Mouse (Mus musculus): Measurements from ENCODE around the gene Tacr2. TPM values are rescaled to one million over a fixed set of nuclear protein-coding genes. Genes with fewer than 3 reads are reported as not detected.

Tacr2 gene
- polyA plus RNA-seq, 1 experiment from 2014 or later, result 0.46 TPM

DNA sequence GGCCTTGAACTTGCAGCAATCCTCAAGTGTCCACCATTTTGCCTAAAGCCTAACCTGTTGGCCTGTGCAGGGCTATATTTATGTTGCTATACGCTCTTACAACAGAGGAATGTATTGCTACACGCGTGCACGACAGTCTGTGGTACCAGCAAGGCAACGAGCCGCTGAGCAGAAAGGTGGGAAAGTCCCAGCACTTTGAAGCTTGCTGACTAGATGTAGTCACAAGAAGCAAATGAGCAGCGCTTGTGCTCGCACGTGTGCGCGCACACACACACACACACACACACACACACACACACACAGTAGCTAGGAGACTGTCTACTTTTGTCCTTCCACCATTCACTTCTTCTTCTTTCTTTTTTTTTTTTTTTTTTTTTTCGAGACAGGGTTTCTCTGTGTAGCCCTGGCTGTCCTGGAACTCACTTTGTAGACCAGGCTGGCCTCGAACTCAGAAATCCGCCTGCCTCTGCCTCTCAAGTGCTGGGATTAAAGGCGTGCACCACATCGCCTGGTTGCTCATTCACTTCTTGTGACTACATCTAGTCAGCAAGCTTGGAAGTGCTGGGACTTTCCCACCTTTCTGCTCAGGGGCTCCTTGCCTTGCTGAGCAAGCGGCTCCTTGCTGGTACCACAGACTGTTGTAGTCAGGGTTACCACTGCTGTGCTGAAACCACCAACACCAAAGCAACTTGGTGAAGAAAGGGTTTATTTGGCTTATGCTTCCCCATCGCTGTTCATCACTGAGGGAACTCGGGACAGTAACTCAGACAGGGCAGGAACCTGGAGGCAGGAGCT, 25.5 kb downstream of the Tacr2 start:
- ATAC-seq (ENCODE audit: insufficient read depth) (no peak), DNase-seq (no peak)
- H3K36me3 ChIP-seq (ENCODE audit: insufficient read depth), result peaks cover 7% of the 10 kb centered on the region; the same call in 1 of the 2 replicates
- no peak overlapping the region for H3K4me2 ChIP-seq
- no peak overlapping the region for H3K9ac ChIP-seq
- no peaks in the 10 kb centered on the region for H3K27me3 ChIP-seq (ENCODE audit: insufficient read depth, low read length)
- H3K9me3 ChIP-seq (ENCODE audit: low read depth, low read length), result no peaks in the 10 kb centered on the region
- no peak for TF ChIP-seq CTCF (IDR thresholded peaks at IDR 0.05; ENCODE audit: low read depth)
- no peaks in the 10 kb centered on the region for H3K4me1 ChIP-seq (ENCODE audit: insufficient read depth)
- no peak overlapping the region for H3K4me3 ChIP-seq (ENCODE audit: low read depth, low read length)
- no peak overlapping the region for H3K27ac ChIP-seq (ENCODE audit: low read depth)
- 88% methylated on average over 18 of the region's 19 CpGs for WGBS

GRCm38 (mm10) chr10:62279066-62279465, 26.8 kb downstream of the Tacr2 start:
- ATAC-seq (ENCODE audit: insufficient read depth) (no peak), DNase-seq (no peak)
- Histone ChIP-seq H3K9ac (no peak overlapping the region), H3K4me3 (ENCODE audit: low read depth, low read length) (no peak overlapping the region), H3K4me1 (ENCODE audit: insufficient read depth) (no peaks in the 10 kb centered on the region), H3K36me3 (ENCODE audit: insufficient read depth) (peaks cover 10% of the 10 kb centered on the region; the same call in 1 of the 2 replicates), H3K27me3 (ENCODE audit: insufficient read depth, low read length) (no peaks in the 10 kb centered on the region), H3K4me2 (no peak overlapping the region), H3K9me3 (ENCODE audit: low read depth, low read length) (no peaks in the 10 kb centered on the region), H3K27ac (ENCODE audit: low read depth) (no peak overlapping the region)
- 60% methylated on average over 3 of the region's 3 CpGs for WGBS
- TF ChIP-seq CTCF (IDR thresholded peaks at IDR 0.05; ENCODE audit: low read depth), result no peak

DNA sequence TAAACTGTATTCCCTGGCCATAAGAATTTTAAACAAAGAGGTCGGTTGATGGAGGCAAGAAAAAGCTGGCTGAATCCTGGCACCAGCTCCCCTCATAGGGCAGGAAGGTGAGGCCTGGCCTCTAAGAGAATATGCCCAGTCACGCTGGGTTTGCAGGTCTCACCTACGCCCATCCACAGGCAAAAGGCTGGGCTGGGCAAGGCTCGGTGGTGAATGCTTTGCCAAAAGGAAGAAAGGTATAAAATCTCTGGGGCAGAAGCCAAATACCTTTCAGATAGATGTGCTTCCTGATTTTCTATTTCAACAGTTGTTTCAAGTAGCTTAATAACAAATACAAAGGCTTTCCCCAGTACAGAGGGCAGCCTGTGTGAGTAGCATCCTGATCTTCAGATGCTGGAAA, 27.4 kb downstream of the Tacr2 start:
- H3K4me3 ChIP-seq (ENCODE audit: low read depth, low read length), result no peak overlapping the region
- H3K4me1 ChIP-seq (ENCODE audit: insufficient read depth), result no peaks in the 10 kb centered on the region
- TF ChIP-seq CTCF (IDR thresholded peaks at IDR 0.05; ENCODE audit: low read depth), result no peak
- DNase-seq (no peak), ATAC-seq (ENCODE audit: insufficient read depth) (no peak)
- no peak overlapping the region for H3K4me2 ChIP-seq
- H3K36me3 ChIP-seq (ENCODE audit: insufficient read depth), result 0 out of 2 replicates have a peak, but pooled peaks cover 7% of the 10 kb centered on the region
- WGBS, result 74% methylated on average over 4 of the region's 4 CpGs
- no peaks in the 10 kb centered on the region for H3K27me3 ChIP-seq (ENCODE audit: insufficient read depth, low read length)
- H3K27ac ChIP-seq (ENCODE audit: low read depth), result no peak overlapping the region
- no peak overlapping the region for H3K9ac ChIP-seq
- H3K9me3 ChIP-seq (ENCODE audit: low read depth, low read length), result no peaks in the 10 kb centered on the region

DNA sequence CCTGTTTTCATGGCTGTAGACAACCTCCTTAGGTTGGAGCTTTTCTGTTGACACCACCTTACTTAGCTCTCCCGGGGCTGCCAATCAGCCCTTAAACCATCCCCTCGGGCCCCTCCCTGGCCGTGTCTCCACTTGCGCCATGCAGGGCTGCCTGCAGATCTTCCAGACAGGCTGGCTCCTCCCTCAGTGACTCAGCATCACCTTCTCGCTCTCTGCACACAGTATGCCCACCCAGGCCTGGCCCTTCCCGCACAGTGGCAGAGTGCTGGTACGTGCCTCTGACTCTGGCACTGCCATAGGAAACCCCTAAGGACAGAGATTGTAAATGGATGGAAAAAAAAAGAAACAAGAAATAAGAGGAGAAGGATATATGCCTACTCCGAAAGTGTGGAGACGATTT, 30.5 kb downstream of the Tacr2 start:
- DNase-seq (no peak), ATAC-seq (ENCODE audit: insufficient read depth) (no peak)
- Histone ChIP-seq H3K36me3 (ENCODE audit: insufficient read depth) (peaks cover 19% of the 10 kb centered on the region; the same call in 1 of the 2 replicates), H3K27ac (ENCODE audit: low read depth) (no peak overlapping the region), H3K4me1 (ENCODE audit: insufficient read depth) (no peaks in the 10 kb centered on the region), H3K4me3 (ENCODE audit: low read depth, low read length) (no peak overlapping the region), H3K9me3 (ENCODE audit: low read depth, low read length) (no peaks in the 10 kb centered on the region), H3K9ac (no peak overlapping the region), H3K27me3 (ENCODE audit: insufficient read depth, low read length) (no peaks in the 10 kb centered on the region), H3K4me2 (no peak overlapping the region)
- WGBS, result 57% methylated on average over 9 of the region's 9 CpGs
- TF ChIP-seq CTCF (IDR thresholded peaks at IDR 0.05; ENCODE audit: low read depth), result no peak

DNA sequence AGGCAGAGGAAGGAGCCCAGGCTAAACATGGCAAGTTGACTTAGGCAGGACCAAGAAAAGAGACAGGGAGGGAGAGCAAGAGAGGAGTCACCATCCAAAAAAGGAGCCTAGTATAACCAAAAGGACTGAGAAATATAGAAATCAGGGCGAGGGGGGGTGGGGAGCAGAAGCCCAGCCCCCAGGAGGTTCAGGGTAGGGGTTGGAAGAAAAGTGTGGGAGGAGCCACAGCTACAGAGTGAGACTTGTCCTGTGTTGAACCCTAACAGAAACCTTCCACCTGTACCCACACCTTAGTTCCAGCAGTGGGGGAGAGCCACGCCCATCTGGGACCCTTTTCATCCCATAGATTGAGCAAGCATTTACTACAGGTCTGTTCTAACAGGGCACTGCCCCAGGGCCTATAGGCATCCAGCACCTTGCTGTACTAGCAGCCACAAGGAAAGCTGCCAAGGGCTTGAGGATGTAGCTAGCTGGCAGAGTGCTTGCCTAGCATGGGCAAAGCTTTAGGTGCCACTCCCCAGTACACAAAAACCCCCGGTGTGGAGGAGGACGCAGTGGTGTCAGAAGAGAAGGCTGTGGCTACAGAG, 31.1 kb downstream of the Tacr2 start:
- DNase-seq, result no peak
- no peak overlapping the region for H3K27ac ChIP-seq (ENCODE audit: low read depth)
- H3K9me3 ChIP-seq (ENCODE audit: low read depth, low read length), result no peaks in the 10 kb centered on the region
- no peak overlapping the region for H3K9ac ChIP-seq
- TF ChIP-seq CTCF (IDR thresholded peaks at IDR 0.05; ENCODE audit: low read depth), result no peak
- no peak overlapping the region for H3K4me2 ChIP-seq
- H3K36me3 ChIP-seq (ENCODE audit: insufficient read depth), result peaks cover 19% of the 10 kb centered on the region; the same call in 1 of the 2 replicates
- 82% methylated on average over 4 of the region's 4 CpGs for WGBS
- no peak overlapping the region for H3K4me3 ChIP-seq (ENCODE audit: low read depth, low read length)
- no peak for ATAC-seq (ENCODE audit: insufficient read depth)
- no peaks in the 10 kb centered on the region for H3K27me3 ChIP-seq (ENCODE audit: insufficient read depth, low read length)
- no peaks in the 10 kb centered on the region for H3K4me1 ChIP-seq (ENCODE audit: insufficient read depth)

- ATAC-seq (ENCODE audit: insufficient read depth) (no peak), DNase-seq (peak; percentile 56)
- Histone ChIP-seq H3K4me1 (ENCODE audit: insufficient read depth) (no peaks in the 10 kb centered on the region), H3K4me3 (ENCODE audit: low read depth, low read length) (no peak overlapping the region), H3K9ac (no peak overlapping the region), H3K9me3 (ENCODE audit: low read depth, low read length) (no peaks in the 10 kb centered on the region), H3K4me2 (no peak overlapping the region), H3K27me3 (ENCODE audit: insufficient read depth, low read length) (no peaks in the 10 kb centered on the region), H3K27ac (ENCODE audit: low read depth) (peak overlapping the region; percentile 32; the same call in 1 of the 2 replicates), H3K36me3 (ENCODE audit: insufficient read depth) (peaks cover 33% of the 10 kb centered on the region; the same call in 1 of the 2 replicates)
- 63% methylated on average over 6 of the region's 6 CpGs for WGBS
- TF ChIP-seq CTCF (IDR thresholded peaks at IDR 0.05; ENCODE audit: low read depth), result no peak
Measured at GRCm38 (mm10) chr10:62287460-62288124, 35.4 kb downstream of the Tacr2 start.

GRCm38 (mm10) chr10:62294112-62294511, 41.9 kb downstream of the Tacr2 start:
- no peaks in the 10 kb centered on the region for H3K27me3 ChIP-seq (ENCODE audit: insufficient read depth, low read length)
- no peaks in the 10 kb centered on the region for H3K9me3 ChIP-seq (ENCODE audit: low read depth, low read length)
- H3K27ac ChIP-seq (ENCODE audit: low read depth), result no peak overlapping the region
- peaks cover 25% of the 10 kb centered on the region; the same call in 1 of the 2 replicates for H3K36me3 ChIP-seq (ENCODE audit: insufficient read depth)
- H3K4me2 ChIP-seq, result no peak overlapping the region
- no peak overlapping the region for H3K4me3 ChIP-seq (ENCODE audit: low read depth, low read length)
- H3K4me1 ChIP-seq (ENCODE audit: insufficient read depth), result no peaks in the 10 kb centered on the region
- whole genome bisulfite sequencing, result 81% methylated on average over 4 of the region's 4 CpGs
- no peak for TF ChIP-seq CTCF (IDR thresholded peaks at IDR 0.05; ENCODE audit: low read depth)
- ATAC-seq (ENCODE audit: insufficient read depth), result no peak
- no peak for DNase-seq
- no peak overlapping the region for H3K9ac ChIP-seq
